Mouse (Mus musculus) left cerebral cortex, adult 8-10 months (tissue): ENCODE data around the gene Myh8. TPM values are rescaled to one million over a fixed set of nuclear protein-coding genes. Genes with fewer than 3 reads are reported as not detected.

Experiments
- DNase-seq, 2 experiments: peaks; one replicate each; pipeline ENCODE4 v3.0.0; 2022; ENCODE audit warnings: low spot score in 2 of 2
- total RNA-seq, 4 experiments: library from RNA; stranded (reverse); gene quantifications; 2 replicates each; pipeline ENCODE4 v1.2.4; 2022

The Myh8 gene
- total RNA-seq = under 1 TPM; 0.27 to 0.39 (median 0.34) TPM

DNA sequence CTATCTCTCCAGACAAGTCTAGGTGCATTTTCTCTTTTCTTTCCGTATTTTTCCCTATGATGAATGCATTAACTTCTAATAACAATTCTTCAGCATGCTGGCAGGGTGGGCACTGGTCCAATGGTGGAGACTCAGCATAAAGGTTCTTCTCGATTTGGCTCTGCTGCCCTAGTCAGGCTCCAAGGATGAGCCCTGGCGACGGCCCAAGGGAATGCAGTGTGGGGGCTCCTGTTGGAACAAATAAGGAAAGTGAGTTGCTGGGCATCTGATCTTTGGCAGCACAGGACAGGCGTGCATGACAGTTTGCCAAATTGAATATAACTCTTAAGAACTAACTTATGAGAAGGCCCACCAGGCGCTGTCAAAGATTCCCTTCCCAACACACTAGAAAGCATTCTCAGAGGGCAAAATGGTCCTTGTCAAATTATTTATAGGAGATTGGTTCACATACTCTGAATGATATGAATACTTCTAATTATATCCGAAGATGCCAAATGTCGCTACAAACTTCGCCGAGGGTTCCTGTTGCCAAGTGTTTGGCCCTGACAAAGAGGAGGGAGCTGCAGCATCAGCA lies at the start of gene Myh8:
Gene Myh8, plus strand, starts transcription at position 524 of the 574 bp plus-strand sequence.
- DNase-seq = no peak

DNA sequence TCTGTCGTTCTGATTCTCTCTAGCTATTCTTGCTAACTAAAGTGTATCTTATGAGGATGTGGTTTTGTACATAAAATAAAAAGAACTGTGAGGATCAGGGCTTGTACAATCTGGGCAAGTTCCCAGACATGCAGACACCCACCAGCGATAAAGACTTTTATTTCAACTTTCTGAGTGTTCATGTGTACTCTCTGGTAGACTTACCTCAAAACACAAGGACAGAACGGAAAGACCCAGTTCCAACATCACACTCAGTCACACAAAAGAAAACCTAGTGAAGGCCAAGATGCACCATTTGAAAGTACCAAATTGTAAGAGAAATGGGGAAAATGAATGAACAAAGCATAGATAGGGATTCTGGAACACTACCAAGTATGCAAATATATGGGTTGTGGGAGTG lies 48.2 kb upstream of the Myh8 start:
- no peak for DNase-seq

DNA sequence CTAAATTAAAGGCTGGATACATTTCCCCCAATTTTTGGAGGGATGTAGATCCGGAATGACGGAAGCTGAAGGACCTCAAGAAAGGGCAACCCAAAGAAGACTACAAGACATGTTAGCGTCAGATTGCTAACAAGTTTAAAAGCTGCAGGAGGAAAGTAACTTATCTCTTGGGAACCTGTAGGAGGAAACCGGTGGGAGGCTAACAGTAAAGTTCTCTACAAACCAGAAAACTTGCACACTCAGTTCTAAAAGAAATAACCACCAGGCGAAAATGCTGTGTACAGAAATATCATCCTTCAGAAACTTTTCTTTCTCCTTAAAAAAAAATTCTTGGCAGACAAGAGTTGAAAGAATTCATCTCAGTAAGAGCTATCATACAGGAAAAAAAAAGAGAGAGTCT lies 47.8 kb upstream of the Myh8 start:
- DNase-seq = peak in 1 of 2 experiments; percentile 28

DNA sequence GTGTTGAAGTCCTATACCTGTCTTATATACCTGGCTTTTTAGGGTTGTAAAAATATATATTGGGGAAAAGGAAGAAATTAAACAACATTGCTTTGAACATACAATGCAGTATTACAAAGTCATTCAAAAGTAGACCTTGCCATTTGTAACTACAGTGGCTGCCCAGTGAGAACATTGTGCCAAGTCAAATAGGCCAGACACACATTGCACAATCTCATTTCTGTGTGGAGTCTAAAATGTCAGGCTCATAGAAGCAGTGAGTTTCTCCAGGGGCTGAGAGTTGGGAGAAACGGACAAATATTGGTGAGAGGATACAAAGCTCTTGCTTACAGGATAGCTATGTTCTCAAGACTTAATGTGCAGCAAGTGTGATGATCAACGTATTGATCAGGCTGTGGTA lies 47.0 kb upstream of the Myh8 start:
- no peak for DNase-seq

GRCm38 (mm10) chr11:67235639-67236358 lies 41.1 kb upstream of the Myh8 start:
- DNase-seq = peak in 1 of 2 experiments; percentile 25

DNA sequence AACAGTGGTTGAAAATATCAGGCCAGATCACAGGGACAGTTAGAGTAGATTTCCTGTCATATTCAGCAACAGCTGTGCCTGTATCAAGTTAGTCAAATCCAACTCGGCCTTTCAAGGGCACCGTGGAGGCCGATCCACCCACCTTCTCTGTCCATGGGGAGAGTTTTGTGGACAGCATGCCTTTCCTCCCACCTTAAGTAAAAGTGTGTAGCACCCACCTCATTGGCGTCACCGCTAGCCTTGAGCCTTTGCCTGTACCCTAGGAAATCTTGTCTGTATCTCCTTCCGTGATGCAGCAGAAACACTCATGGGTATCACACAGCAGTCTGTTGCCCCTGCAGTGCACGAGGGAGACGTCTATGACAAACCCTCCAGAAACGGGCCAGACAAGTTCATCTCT lies 40.1 kb upstream of the Myh8 start:
- no peak for DNase-seq

DNA sequence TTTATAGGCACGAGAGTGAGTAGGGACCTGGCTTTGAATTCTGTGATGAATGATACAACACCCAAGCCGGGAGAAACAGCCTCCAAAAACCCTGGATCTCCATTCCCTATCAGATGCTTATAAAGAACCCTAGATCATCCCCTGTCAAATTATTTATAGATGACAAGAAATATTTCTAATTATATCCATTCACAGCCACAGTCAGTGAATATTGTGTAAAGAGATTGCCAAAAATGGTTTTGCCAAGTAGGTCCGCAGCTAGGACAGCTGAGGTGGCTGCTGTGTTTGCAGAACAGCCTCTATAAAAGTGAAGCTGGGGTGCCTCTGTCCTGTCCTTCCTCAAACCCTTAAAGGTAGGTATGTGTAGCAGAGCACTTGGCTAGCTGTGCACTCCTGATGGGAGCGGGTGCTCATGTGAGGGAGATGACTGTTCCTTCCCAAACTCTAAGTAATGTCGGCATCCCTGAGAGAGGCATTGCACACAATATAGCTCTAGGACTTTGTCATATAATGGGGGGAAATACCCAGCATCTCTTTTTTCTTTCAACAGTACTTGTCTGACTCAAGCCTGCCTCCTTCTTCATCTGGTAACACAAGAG lies 39.3 kb upstream of the Myh8 start, which contains the start of gene Myh4:
Gene Myh4, plus strand, starts transcription at position 549 of the 599 bp plus-strand sequence.
- no peak for DNase-seq

DNA sequence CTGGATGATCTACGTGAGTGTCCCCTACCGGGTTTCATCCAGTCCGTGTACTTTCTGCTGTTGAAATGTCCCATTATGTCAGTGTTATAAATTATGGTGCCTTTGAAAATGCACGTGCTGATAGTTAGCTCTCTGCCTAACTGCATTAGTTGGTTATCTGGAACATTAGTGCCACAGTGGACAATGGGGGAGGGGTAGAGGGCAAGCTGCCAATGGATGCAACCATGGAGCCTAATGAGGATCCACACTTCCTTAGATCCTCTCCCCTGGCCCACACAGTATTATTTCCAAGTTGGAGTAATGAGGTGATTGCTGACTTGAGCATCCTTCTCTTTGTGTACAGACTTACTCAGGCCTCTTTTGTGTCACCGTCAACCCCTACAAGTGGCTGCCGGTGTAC lies 35.9 kb upstream of the Myh8 start:
- DNase-seq = no peak

DNA sequence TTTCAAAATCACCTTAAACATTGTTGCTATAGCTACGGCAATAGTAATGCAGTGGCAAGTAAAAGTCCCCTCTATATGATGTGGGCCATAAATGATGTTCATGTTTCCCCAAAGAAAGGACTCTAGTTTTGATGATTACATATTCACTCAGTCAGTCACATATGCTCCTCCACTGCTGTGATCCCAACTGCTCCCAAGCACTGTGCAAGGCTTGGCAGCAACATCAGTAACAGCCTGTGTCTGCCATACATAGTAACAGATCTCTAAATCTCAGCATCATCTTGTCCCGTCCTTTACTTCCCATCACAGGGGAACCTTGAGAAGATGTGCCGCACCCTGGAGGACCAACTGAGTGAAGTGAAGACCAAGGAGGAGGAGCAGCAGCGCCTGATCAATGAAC lies 23.2 kb upstream of the Myh8 start:
- DNase-seq = no peak

DNA sequence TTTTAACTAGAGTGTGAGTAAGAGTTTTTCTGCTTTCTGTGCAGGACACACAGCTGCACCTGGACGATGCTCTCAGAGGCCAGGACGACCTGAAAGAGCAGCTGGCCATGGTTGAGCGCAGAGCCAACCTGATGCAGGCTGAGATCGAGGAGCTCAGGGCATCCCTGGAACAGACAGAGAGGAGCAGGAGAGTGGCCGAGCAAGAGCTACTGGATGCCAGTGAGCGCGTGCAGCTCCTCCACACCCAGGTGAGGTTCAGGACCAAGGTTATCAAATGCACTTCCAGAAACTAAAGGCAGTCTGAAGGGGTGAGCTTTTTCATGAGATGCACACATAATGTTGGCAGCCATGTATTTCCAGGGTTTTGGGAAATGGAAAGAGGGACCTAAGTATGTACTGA lies 19.9 kb upstream of the Myh8 start:
- DNase-seq = no peak

DNA sequence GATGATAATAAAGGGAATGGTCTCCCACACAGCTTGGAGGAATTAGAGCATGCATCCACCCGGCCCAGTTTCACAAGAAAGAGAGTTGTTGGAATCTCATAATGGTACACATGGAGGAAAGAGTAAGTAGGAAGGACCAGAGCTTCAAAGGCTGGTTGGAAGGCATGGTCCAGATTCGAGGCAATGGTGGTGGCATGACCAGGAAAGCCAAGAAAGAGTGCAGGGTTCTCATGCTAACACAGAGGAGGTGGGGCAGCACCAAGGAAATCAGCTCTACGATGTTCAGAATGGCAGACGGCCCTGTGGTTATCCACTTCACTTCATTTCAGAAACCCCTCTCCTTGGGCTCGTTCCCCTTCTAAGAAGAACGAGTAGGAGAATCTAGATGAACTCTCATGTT lies 16.0 kb upstream of the Myh8 start:
- DNase-seq = no peak

- peak in 1 of 2 experiments; percentile 29 for DNase-seq
Observed at GRCm38 (mm10) chr11:67293440-67293839, 16.5 kb downstream of the Myh8 start.

GRCm38 (mm10) chr11:67313733-67314452 lies 37.0 kb downstream of the Myh8 start:
- no peak for DNase-seq

DNA sequence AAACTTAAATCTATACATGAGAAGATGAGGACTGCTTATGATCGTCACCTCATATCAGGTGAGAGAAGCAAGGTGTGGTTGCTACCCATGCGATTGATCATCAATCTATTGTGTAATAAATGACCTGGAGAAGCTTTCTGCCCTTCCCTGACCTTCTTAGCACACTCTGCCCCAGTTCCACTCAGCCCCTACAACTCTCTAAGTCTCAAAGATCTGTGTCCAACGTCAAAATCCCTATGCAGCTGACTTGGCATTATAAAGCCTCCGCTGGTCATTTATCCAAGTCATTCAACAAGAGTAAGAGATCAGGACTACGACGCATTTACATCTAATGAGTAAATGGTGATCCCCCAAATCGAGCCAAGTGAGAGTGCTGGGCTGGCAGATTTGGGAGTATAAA lies 44.4 kb downstream of the Myh8 start, which contains the start of gene Myh13:
Gene Myh13, plus strand, starts transcription at position 301 of the 400 bp plus-strand sequence.
- no peak for DNase-seq

DNA sequence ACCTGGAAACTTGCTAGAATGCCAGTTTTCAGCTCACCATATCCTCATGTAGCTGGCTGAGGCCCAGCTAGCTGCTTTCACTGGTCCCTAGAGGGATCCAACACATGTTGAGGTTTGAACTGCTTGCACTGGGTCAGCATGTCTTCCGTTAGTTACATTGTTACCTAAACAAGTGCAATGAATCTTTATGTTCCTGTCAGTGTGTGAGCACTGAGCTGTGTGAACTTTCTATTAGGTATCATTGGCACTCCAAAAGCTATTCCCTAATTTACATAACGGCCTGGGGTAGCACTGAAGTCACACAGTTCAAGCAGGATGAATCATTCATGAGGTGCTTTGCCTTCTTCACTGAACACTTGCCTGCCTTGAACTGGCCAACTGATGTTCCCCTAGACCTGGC lies 49.6 kb downstream of the Myh8 start:
- DNase-seq = no peak

- DNase-seq = no peak
Observed at GRCm38 (mm10) chr11:67344556-67344955, 67.6 kb downstream of the Myh8 start.

GRCm38 (mm10) chr11:67345186-67345855 lies 68.4 kb downstream of the Myh8 start:
- DNase-seq = no peak

DNA sequence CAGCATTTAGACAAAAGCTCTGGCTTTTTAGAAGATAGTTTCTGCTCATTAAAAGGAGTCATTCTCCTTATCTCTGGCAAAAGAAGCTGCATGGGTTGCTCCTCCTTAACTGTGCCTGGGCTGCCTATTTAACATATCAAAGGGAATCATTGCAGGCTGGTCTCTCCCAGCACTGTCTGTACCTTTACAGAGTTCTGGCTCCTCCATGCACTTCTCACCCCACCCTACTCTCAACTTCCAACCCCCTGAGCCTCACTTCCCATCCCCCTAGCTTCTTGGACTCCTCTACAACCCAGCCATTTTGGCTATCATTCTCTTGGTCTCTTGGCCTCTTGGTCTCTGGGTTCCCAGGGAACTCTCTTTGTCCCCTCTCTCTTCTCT lies 68.9 kb downstream of the Myh8 start:
- DNase-seq = no peak

DNA sequence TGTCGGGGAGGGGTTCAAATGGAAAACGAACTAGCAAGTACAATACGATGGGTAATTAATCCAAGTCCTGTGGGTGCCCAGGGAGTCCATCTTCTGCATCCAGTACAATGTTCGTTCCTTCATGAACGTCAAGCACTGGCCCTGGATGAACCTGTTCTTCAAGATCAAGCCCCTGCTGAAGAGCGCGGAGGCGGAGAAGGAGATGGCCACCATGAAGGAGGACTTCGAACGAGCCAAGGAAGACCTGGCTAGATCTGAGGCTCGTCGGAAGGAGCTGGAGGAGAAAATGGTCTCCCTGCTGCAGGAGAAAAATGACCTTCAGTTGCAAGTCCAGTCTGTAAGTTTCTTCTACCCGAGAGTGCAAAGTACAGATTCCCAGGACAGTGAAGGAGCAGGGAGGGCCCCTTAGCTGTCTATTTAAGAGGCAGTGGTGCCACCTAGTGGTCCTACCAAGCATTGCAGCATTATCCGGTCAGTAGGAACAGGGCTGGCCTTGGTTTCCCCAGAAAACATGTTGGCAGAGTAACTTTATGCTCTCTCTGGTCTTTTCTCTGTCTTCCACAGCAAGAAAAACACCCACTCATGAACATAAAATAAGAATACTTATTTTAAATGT lies 73.3 kb downstream of the Myh8 start:
- peak; percentile 52 to 83 for DNase-seq

GRCm38 (mm10) chr11:67353011-67353410 lies 76.1 kb downstream of the Myh8 start:
- DNase-seq = no peak

DNA sequence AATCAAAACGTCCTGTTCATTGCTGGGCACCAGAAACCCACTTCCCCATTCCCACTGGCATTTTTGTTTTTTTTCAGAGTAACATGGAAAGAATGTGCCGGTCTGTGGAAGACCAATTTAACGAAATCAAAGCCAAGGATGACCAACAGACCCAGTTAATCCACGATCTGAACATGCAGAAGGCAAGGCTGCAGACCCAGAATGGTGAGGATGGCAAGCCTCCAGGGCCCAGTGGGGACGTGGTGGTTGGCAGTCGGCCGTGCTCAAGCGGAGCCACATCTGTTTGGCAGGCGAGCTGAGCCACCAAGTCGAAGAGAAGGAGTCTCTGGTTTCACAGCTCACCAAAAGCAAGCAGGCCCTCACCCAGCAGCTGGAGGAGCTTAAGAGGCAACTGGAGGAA lies 81.1 kb downstream of the Myh8 start:
- no peak for DNase-seq
